In genomic region chr3:137641238-137641637, GRCm38 (mm10) we compare ENCODE assay signal across 34 mouse cellular contexts. TPM values are rescaled to one million over a fixed set of nuclear protein-coding genes. Genes with fewer than 3 reads are reported as not detected.
"Had no signal": no experiment of that assay in that cellular context is flagged by ENCODE, and none has a peak within 500 bp of the region (broad histone marks: within the 10 kb centered on the region; RNA-seq: fewer than 3 reads in every experiment).

No protein-coding gene starts in this region.

- H3K36me3 ChIP-seq: limb, embryonic 13.5 days; liver, embryonic 13.5 days; lung, embryonic 15.5 days; midbrain, embryonic 10.5 days; midbrain, embryonic 13.5 days; neural tube, embryonic 13.5 days had no signal

- H3K4me3 ChIP-seq: limb, embryonic 13.5 days; liver, embryonic 13.5 days; lung, embryonic 15.5 days; megakaryocyte, embryonic 14.5 days; midbrain, embryonic 10.5 days; midbrain, embryonic 13.5 days; myocyte; neural tube, embryonic 13.5 days had no signal

- DNase-seq: kidney, adult 2 months; kidney, postnatal 10 days; kidney, postnatal 36 days; layer of hippocampus, postnatal 36 days; left cerebral cortex, postnatal 4 days; liver; liver, embryonic 13.5 days; lung, postnatal 10 days; lung, postnatal 36 days; retina, postnatal 1 day; right cerebral cortex, postnatal 25 days; thymus, adult 18-20 months; thymus, postnatal 36 days had no signal

- H3K9ac ChIP-seq: limb, embryonic 13.5 days; liver, embryonic 13.5 days; lung, embryonic 15.5 days; midbrain, embryonic 13.5 days; neural tube, embryonic 13.5 days had no signal

- H3K27me3 ChIP-seq: limb, embryonic 13.5 days; liver, embryonic 13.5 days; lung, embryonic 15.5 days; megakaryocyte, embryonic 14.5 days; midbrain, embryonic 13.5 days; neural tube, embryonic 13.5 days had no signal

- H3K4me1 ChIP-seq: liver, embryonic 13.5 days; lung, embryonic 15.5 days; megakaryocyte, embryonic 14.5 days had no signal

- H3K27ac ChIP-seq: limb, embryonic 13.5 days; liver, embryonic 13.5 days; lung, embryonic 15.5 days; midbrain, embryonic 10.5 days; midbrain, embryonic 13.5 days; neural tube, embryonic 13.5 days had no signal

RNA-seq across cellular contexts. Expression of gene Ddit4l, which starts 19.8 kb away (rescaled TPM):
- total RNA-seq: monocyte, adult 5-6 weeks had no signal

RNA-seq across cellular contexts. Expression of gene Gm21962, which starts 30.1 kb away (rescaled TPM):
- total RNA-seq: layer of hippocampus, adult 8-10 months; layer of hippocampus, postnatal 10 days; layer of hippocampus, postnatal 36 days; left cerebral cortex, adult 8-10 months; left cerebral cortex, postnatal 14 days; left cerebral cortex, postnatal 4 days; neutrophil, adult 5-6 weeks had no signal
- polyA plus RNA-seq: kidney, adult 2 months; kidney, embryonic 14.5 days; limb, embryonic 13.5 days; liver, embryonic 13.5 days; liver, embryonic 16.5 days; lung, embryonic 15.5 days; midbrain, embryonic 10.5 days; midbrain, embryonic 13.5 days; midbrain, embryonic 16.5 days; myocyte; neural tube, embryonic 13.5 days; small intestine, adult 2 months; spleen, adult 2 months; stomach, embryonic 16.5 days; testis, adult 2 months; urinary bladder, adult 2 months had no signal
